Mouse (Mus musculus) embryonic facial prominence, embryonic 13.5 days (tissue): ENCODE results near the gene Hif3a. TPM values are rescaled to one million over a fixed set of nuclear protein-coding genes. Genes with fewer than 3 reads are reported as not detected.

Experiments
- ATAC-seq: fragments of 200-750 bp; cut with Nextera tagmentation; 2 replicates; pipeline ENCODE4 v1.8.0; 2017; ENCODE audit warnings: low read depth; ENCODE audit not compliant: insufficient number of reproducible peaks, insufficient read depth, low FRiP score, low TSS enrichment
- H3K27ac ChIP-seq: fragments of 300-500 bp; sonication (generic); 2 replicates; pipeline ENCODE4 v1.5.1; 2015; ENCODE audit warnings: moderate library complexity, mild to moderate bottlenecking, inconsistent platforms
- H3K27me3 ChIP-seq: fragments of 300-500 bp; sonication (generic); 2 replicates; pipeline ENCODE4 v1.6.1; 2015; ENCODE audit warnings: mild to moderate bottlenecking, inconsistent platforms
- H3K36me3 ChIP-seq: fragments of 300-500 bp; sonication (generic); 2 replicates; pipeline ENCODE4 v1.6.1; 2015; ENCODE audit warnings: mild to moderate bottlenecking, inconsistent platforms
- H3K4me1 ChIP-seq: fragments of 300-500 bp; sonication (generic); 2 replicates; pipeline ENCODE4 v1.6.1; 2015; ENCODE audit warnings: inconsistent platforms
- H3K4me2 ChIP-seq: fragments of 300-500 bp; sonication (generic); 2 replicates; pipeline ENCODE4 v1.6.1; 2015; ENCODE audit warnings: moderate library complexity, mild to moderate bottlenecking, inconsistent platforms
- H3K4me3 ChIP-seq: fragments of 300-500 bp; sonication (generic); 2 replicates; pipeline ENCODE4 v1.5.1; 2015; ENCODE audit warnings: mild to moderate bottlenecking, inconsistent platforms
- H3K9ac ChIP-seq: fragments of 300-500 bp; sonication (generic); 2 replicates; pipeline ENCODE4 v1.6.1; 2015; ENCODE audit warnings: mild to moderate bottlenecking, inconsistent platforms
- H3K9me3 ChIP-seq: fragments of 300-500 bp; sonication (generic); 2 replicates; pipeline ENCODE4 v1.6.1; 2016; ENCODE audit warnings: inconsistent platforms
- WGBS: fragments of 180-500 bp; shearing (Covaris S2); methylation state at CpG from one replicate; pipeline ENCODE4 v1.1.7; 2015; ENCODE audit warnings: mixed read lengths; 5-methylcytosine and 5-hydroxymethylcytosine counted together
- polyA plus RNA-seq: library from polyadenylated mRNA; unstranded; fragments of >200 nt; fragmentation: Nextera tagmentation; extraction: Ambion mirVana; gene quantifications from 2 replicates; pipeline ENCODE4 v1.2.1, GENCODE M21; 2015

The Hif3a gene
- polyA plus RNA-seq, 1 experiment from 2014 or later, result 14.7 TPM

GRCm38 (mm10) chr7:17055287-17055946 is 6.8 kb downstream of the Hif3a start:
- 0 out of 2 replicates have a peak, but pooled peaks cover 5% of the 10 kb centered on the region for H3K9me3 ChIP-seq
- H3K4me2 ChIP-seq, result peak overlapping the region; percentile 87
- H3K36me3 ChIP-seq, result peaks cover 35% of the 10 kb centered on the region
- 92% methylated on average over 4 of the region's 4 CpGs for WGBS
- H3K4me3 ChIP-seq, result peak overlapping the region; percentile 53
- peak overlapping the region; percentile 97; the same call in 1 of the 2 replicates for H3K27ac ChIP-seq
- H3K4me1 ChIP-seq, result peaks cover 47% of the 10 kb centered on the region
- H3K9ac ChIP-seq, result no peak overlapping the region
- H3K27me3 ChIP-seq, result no peaks in the 10 kb centered on the region
- ATAC-seq, result no peak

GRCm38 (mm10) chr7:17054325-17054989 is 7.8 kb downstream of the Hif3a start:
- Histone ChIP-seq H3K9me3 (0 out of 2 replicates have a peak, but pooled peaks cover 5% of the 10 kb centered on the region), H3K4me2 (no peak overlapping the region), H3K4me1 (peaks cover 38% of the 10 kb centered on the region), H3K27ac (no peak overlapping the region), H3K36me3 (peaks cover 43% of the 10 kb centered on the region), H3K27me3 (no peaks in the 10 kb centered on the region), H3K4me3 (no peak overlapping the region), H3K9ac (no peak overlapping the region)
- 84% methylated on average over 15 of the region's 16 CpGs for WGBS
- no peak for ATAC-seq

DNA sequence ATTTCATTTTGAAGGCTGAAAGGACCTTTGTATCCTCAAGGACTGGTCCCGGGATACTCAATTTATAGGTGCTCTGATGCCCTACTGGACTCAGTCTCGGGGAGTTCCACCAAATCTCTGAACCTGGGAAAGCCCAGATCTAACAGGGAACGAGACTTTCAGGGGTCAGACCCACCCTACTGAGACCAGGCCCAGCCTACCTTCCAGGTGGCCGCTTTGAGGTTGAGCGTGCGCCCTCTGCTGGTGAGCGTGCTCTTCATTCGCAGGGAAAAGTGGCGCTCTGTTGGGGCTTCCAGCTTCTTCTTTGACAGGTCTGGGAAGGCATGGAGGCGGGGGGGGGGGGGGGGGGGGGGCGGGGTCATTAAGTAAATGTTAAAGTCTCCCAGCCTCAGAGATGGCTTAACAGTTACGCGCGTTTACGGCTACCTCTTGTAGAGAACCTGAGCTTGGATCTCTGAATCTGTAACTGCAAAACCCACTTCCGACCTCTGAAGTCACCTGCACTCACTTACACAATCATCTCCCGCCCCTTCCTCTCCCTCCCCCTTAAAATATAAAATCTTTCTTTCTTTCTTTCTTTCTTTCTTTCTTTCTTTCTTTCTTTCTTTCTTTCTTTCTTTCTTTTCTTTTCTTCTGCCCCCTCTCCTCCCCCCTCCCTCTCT is 11.2 kb downstream of the Hif3a start:
- no peak overlapping the region for H3K9ac ChIP-seq
- peaks cover 69% of the 10 kb centered on the region for H3K36me3 ChIP-seq
- WGBS, result 10% methylated on average over 15 of the region's 17 CpGs
- H3K27ac ChIP-seq, result no peak overlapping the region
- peaks cover 7% of the 10 kb centered on the region for H3K4me1 ChIP-seq
- no peak overlapping the region for H3K4me3 ChIP-seq
- H3K27me3 ChIP-seq, result no peaks in the 10 kb centered on the region
- ATAC-seq, result peak; percentile 23; the same call in 1 of the 2 replicates
- H3K4me2 ChIP-seq, result no peak overlapping the region
- 0 out of 2 replicates have a peak, but pooled peaks cover 5% of the 10 kb centered on the region for H3K9me3 ChIP-seq

- 0 out of 2 replicates have a peak, but pooled peaks cover 5% of the 10 kb centered on the region for H3K9me3 ChIP-seq
- no peaks in the 10 kb centered on the region for H3K27me3 ChIP-seq
- no peak overlapping the region for H3K27ac ChIP-seq
- no peak overlapping the region for H3K9ac ChIP-seq
- ATAC-seq, result no peak
- WGBS, result 70% methylated on average over 11 of the region's 11 CpGs
- H3K4me3 ChIP-seq, result no peak overlapping the region
- peaks cover under 1% of the 10 kb centered on the region for H3K4me1 ChIP-seq
- peaks cover 69% of the 10 kb centered on the region for H3K36me3 ChIP-seq
- no peak overlapping the region for H3K4me2 ChIP-seq
Observed at GRCm38 (mm10) chr7:17050491-17050890, 11.7 kb downstream of the Hif3a start.

GRCm38 (mm10) chr7:17048431-17049190 is 13.6 kb downstream of the Hif3a start:
- no peaks in the 10 kb centered on the region for H3K4me1 ChIP-seq
- H3K9me3 ChIP-seq, result 0 out of 2 replicates have a peak, but pooled peaks cover 5% of the 10 kb centered on the region
- no peak overlapping the region for H3K27ac ChIP-seq
- H3K9ac ChIP-seq, result no peak overlapping the region
- H3K4me3 ChIP-seq, result no peak overlapping the region
- no peaks in the 10 kb centered on the region for H3K27me3 ChIP-seq
- H3K4me2 ChIP-seq, result no peak overlapping the region
- ATAC-seq, result no peak
- peaks cover 69% of the 10 kb centered on the region for H3K36me3 ChIP-seq
- WGBS, result 82% methylated on average over 10 of the region's 10 CpGs

- Histone ChIP-seq H3K27ac (no peak overlapping the region), H3K4me2 (no peak overlapping the region), H3K4me3 (no peak overlapping the region), H3K9me3 (0 out of 2 replicates have a peak, but pooled peaks cover 6% of the 10 kb centered on the region), H3K27me3 (no peaks in the 10 kb centered on the region), H3K36me3 (peaks cover 71% of the 10 kb centered on the region), H3K9ac (no peak overlapping the region), H3K4me1 (no peaks in the 10 kb centered on the region)
- 86% methylated on average over 5 of the region's 5 CpGs for WGBS
- ATAC-seq, result no peak
Observed at GRCm38 (mm10) chr7:17047041-17047682, 15.1 kb downstream of the Hif3a start.

GRCm38 (mm10) chr7:17045743-17046142 is 16.5 kb downstream of the Hif3a start:
- no peak overlapping the region for H3K27ac ChIP-seq
- H3K27me3 ChIP-seq, result no peaks in the 10 kb centered on the region
- 61% methylated on average over 1 of the region's 1 CpGs for WGBS

GRCm38 (mm10) chr7:17039373-17039772 is 22.9 kb downstream of the Hif3a start:
- WGBS, result 90% methylated on average over 7 of the region's 7 CpGs
- H3K9ac ChIP-seq, result no peak overlapping the region
- no peaks in the 10 kb centered on the region for H3K27me3 ChIP-seq
- no peak overlapping the region for H3K4me3 ChIP-seq
- H3K36me3 ChIP-seq, result peaks cover 86% of the 10 kb centered on the region
- no peak overlapping the region for H3K4me2 ChIP-seq
- no peak overlapping the region for H3K27ac ChIP-seq
- 0 out of 2 replicates have a peak, but pooled peaks cover 6% of the 10 kb centered on the region for H3K9me3 ChIP-seq
- no peak for ATAC-seq
- H3K4me1 ChIP-seq, result no peaks in the 10 kb centered on the region

More at GRCm38 (mm10) chr7:17045743-17046142, 16.5 kb downstream of the Hif3a start:
- Histone ChIP-seq H3K4me1 (no peaks in the 10 kb centered on the region), H3K4me2 (no peak overlapping the region), H3K9me3 (0 out of 2 replicates have a peak, but pooled peaks cover 6% of the 10 kb centered on the region), H3K4me3 (no peak overlapping the region), H3K9ac (no peak overlapping the region), H3K36me3 (peaks cover 70% of the 10 kb centered on the region)
- no peak for ATAC-seq

DNA sequence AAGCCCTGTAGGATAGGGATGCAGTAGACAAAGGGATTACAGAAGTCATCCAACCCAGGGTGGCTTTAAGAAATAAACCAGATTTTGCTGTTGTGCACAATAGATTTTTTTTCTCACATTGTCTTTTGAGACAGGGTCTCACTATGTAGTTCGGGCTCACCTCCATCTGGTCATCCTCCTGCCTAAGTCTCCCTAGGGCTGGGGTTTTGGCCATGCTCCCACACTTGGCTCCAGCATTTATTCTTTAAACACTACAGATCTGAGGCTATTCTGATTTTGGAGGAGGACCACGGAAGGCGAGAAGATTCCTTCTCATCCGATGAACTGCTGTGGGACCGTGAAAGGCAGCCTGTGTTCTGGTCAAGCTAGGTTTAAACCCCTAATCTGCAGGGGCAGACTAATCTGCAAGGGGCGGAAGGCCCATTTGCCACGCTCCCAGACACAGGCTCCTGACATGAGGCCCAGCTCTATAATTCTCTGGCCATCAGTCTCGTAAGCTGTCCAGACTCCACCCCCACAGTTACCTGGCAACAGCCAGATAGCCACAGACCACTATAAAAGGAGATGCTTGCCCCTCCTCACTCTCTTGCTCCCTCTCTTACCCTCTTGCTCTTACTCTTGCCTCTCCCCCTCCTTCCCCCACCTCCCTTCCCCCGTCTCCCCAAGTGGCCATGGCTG is 24.1 kb downstream of the Hif3a start:
- Histone ChIP-seq H3K27me3 (no peaks in the 10 kb centered on the region), H3K4me1 (no peaks in the 10 kb centered on the region), H3K36me3 (peaks cover 85% of the 10 kb centered on the region), H3K4me3 (no peak overlapping the region), H3K4me2 (no peak overlapping the region), H3K27ac (no peak overlapping the region), H3K9ac (no peak overlapping the region), H3K9me3 (no peaks in the 10 kb centered on the region)
- 56% methylated on average over 9 of the region's 9 CpGs for WGBS
- no peak for ATAC-seq

GRCm38 (mm10) chr7:17030239-17030638 is 32.0 kb downstream of the Hif3a start:
- Histone ChIP-seq H3K9me3 (no peaks in the 10 kb centered on the region), H3K4me2 (no peak overlapping the region), H3K4me3 (no peak overlapping the region), H3K4me1 (peaks cover 20% of the 10 kb centered on the region), H3K36me3 (peaks cover 45% of the 10 kb centered on the region), H3K27me3 (no peaks in the 10 kb centered on the region), H3K9ac (no peak overlapping the region), H3K27ac (no peak overlapping the region)
- 74% methylated on average over 7 of the region's 7 CpGs for WGBS
- no peak for ATAC-seq
